Mouse (Mus musculus): ENCODE measurements at regions not wholly inside any gene's neighbourhood (a gene's known extent, or its start where the extent isn't known, plus 50 kb on each side); places are given as distances from the start of the nearest gene placed in this dataset.

DNA sequence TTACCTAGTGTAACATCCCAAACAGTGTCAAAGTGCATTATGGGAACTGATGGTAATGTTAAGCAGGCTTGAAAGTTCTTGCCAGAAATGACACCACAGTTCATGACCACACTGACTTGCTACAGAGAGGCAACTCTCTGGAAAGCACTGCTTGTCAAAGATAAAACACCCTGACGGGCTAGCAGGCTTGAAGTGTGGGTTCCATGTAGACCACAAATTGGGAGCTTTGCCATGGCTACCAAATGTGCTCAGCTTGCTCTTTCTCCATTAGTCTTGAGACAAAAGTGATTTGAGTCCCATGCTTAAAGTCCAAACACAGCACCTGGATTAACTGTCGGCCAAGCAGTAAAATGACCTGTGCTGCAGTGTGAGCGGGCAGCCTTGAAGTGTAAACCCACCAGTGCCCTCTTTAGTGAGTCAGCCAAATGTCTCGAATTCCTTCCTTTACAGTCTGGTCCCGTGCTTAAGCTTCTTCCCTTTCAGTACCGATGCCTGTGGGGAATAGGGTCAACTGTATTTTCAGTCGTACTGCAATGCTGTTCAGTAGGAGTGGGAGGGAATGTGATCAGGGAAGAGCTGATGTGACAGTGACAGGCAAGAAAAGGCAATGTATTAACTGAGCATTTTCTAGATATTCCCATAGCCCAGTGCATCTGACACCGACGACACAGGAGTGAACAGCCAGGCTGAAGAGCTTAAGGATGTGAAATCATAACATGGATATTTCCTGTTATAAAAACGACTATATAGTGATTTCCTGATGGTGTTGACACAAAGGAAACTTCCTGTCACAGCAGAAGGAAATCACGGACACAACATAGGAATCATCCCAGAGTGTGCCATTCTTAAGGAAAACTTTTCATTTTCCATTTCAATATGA lies 600.4 kb upstream of the Nr5a2 start:
- 78% methylated on average over 11 of the region's 11 CpGs for WGBS
- no peak overlapping the region for H3K4me3 ChIP-seq
- no peak for DNase-seq (ENCODE audit: extremely low spot score, low spot score)

GRCm38 (mm10) chr1:137549659-137550058 lies 589.4 kb upstream of the Nr5a2 start:
- 94% methylated on average over 1 of the region's 1 CpGs for WGBS
- Histone ChIP-seq H3K4me1 (peaks cover 10% of the 10 kb centered on the region), H3K27me3 (ENCODE audit: poor library complexity, severe bottlenecking) (no peaks in the 10 kb centered on the region), H3K9me3 (no peaks in the 10 kb centered on the region), H3K36me3 (replicated peaks) (no peaks in the 10 kb centered on the region), H3K4me3 (no peak overlapping the region), H3K27ac (no peak overlapping the region)
- no peak for DNase-seq (ENCODE audit: extremely low spot score, low spot score)

More for the DNA sequence above, 600.4 kb upstream of the Nr5a2 start:
- H3K27me3 ChIP-seq (ENCODE audit: poor library complexity, severe bottlenecking), result no peaks in the 10 kb centered on the region
- no peak overlapping the region for H3K27ac ChIP-seq
- no peaks in the 10 kb centered on the region for H3K9me3 ChIP-seq
- H3K36me3 ChIP-seq (replicated peaks), result no peaks in the 10 kb centered on the region
- no peaks in the 10 kb centered on the region for H3K4me1 ChIP-seq

DNA sequence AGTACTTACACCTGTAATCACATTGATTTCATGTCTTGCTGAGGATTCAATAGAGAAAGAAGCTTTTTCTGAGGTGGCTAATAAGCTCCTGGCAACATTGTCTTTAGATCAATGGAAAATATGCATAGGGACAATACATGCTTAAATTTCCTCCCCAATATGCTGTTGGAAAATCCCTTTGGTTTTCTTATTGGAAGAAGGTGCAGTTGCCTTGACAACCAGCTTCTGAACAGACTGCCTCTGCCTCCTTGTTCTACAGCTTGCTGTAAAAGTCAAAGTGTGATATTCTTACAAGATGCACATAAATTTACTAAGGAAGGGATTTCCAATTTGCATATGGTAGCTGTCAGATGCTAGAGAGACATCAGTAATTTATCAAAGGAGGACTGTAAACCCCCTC lies 585.4 kb upstream of the Nr5a2 start:
- H3K4me1 ChIP-seq, result peaks cover 10% of the 10 kb centered on the region
- no peaks in the 10 kb centered on the region for H3K36me3 ChIP-seq (replicated peaks)
- H3K4me3 ChIP-seq, result no peak overlapping the region
- no peaks in the 10 kb centered on the region for H3K27me3 ChIP-seq (ENCODE audit: poor library complexity, severe bottlenecking)
- no peak for DNase-seq (ENCODE audit: extremely low spot score, low spot score)
- no peak overlapping the region for H3K27ac ChIP-seq
- H3K9me3 ChIP-seq, result no peaks in the 10 kb centered on the region

DNA sequence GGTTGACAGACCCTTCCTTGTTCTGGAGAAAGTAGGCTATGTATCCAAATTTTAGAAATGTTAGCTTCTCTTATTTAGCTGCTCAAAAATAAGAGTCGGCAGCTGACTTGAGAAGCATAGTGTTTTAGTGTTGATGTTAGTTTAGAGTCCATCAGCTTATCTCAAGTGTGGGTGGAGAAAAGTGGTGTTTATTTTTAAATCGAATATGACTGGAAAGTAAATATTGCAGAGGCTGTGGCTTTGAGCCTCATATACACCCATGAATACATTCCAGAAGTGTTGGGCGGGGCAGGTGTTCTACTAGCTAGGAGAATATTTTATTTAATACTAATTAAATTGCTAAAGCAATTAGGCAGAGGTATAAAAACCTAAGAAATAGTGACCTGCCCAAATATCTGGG lies 583.6 kb upstream of the Nr5a2 start:
- Histone ChIP-seq H3K27ac (no peak overlapping the region), H3K36me3 (replicated peaks) (no peaks in the 10 kb centered on the region), H3K4me1 (peaks cover 10% of the 10 kb centered on the region), H3K27me3 (ENCODE audit: poor library complexity, severe bottlenecking) (no peaks in the 10 kb centered on the region), H3K4me3 (no peak overlapping the region), H3K9me3 (no peaks in the 10 kb centered on the region)
- WGBS, result 89% methylated on average over 3 of the region's 3 CpGs
- no peak for DNase-seq (ENCODE audit: extremely low spot score, low spot score)

DNA sequence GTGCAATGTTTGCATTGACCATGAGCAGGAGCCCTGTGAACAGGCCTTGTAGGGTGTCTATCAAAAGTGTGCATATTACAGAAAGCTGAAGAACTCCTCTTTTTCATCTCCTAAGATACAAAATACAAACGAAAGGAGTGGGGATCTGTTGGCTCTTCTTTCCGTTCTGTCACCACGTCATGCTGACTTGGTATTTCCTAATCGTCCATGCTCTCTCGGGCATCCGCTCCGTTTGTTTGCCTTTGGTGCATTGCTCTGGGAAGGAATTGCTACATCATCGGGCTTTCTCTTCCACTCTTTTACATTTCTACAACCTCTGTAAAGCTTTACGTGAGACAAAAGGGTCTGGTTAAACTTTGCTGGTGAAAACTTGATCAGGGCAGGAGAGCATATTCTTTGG lies 581.2 kb upstream of the Nr5a2 start:
- Histone ChIP-seq H3K4me3 (no peak overlapping the region), H3K9me3 (no peaks in the 10 kb centered on the region), H3K36me3 (replicated peaks) (no peaks in the 10 kb centered on the region), H3K27me3 (ENCODE audit: poor library complexity, severe bottlenecking) (no peaks in the 10 kb centered on the region), H3K4me1 (peaks cover 10% of the 10 kb centered on the region), H3K27ac (no peak overlapping the region)
- no peak for DNase-seq (ENCODE audit: extremely low spot score, low spot score)
- 95% methylated on average over 9 of the region's 9 CpGs for WGBS

- Histone ChIP-seq H3K9me3 (no peaks in the 10 kb centered on the region), H3K4me3 (no peak overlapping the region), H3K27me3 (ENCODE audit: poor library complexity, severe bottlenecking) (no peaks in the 10 kb centered on the region), H3K36me3 (replicated peaks) (no peaks in the 10 kb centered on the region), H3K27ac (no peak overlapping the region), H3K4me1 (no peaks in the 10 kb centered on the region)
- no peak for DNase-seq (ENCODE audit: extremely low spot score, low spot score)
- WGBS, result 85% methylated on average over 12 of the region's 12 CpGs
Measured at GRCm38 (mm10) chr1:137539424-137540116, 579.3 kb upstream of the Nr5a2 start.

GRCm38 (mm10) chr1:137514750-137515149 lies 554.5 kb upstream of the Nr5a2 start:
- H3K27ac ChIP-seq, result no peak overlapping the region
- no peaks in the 10 kb centered on the region for H3K27me3 ChIP-seq (ENCODE audit: poor library complexity, severe bottlenecking)
- no peak for DNase-seq (ENCODE audit: extremely low spot score, low spot score)
- H3K4me3 ChIP-seq, result no peak overlapping the region
- no peaks in the 10 kb centered on the region for H3K9me3 ChIP-seq
- 95% methylated on average over 2 of the region's 2 CpGs for WGBS
- no peaks in the 10 kb centered on the region for H3K4me1 ChIP-seq
- H3K36me3 ChIP-seq (replicated peaks), result no peaks in the 10 kb centered on the region

DNA sequence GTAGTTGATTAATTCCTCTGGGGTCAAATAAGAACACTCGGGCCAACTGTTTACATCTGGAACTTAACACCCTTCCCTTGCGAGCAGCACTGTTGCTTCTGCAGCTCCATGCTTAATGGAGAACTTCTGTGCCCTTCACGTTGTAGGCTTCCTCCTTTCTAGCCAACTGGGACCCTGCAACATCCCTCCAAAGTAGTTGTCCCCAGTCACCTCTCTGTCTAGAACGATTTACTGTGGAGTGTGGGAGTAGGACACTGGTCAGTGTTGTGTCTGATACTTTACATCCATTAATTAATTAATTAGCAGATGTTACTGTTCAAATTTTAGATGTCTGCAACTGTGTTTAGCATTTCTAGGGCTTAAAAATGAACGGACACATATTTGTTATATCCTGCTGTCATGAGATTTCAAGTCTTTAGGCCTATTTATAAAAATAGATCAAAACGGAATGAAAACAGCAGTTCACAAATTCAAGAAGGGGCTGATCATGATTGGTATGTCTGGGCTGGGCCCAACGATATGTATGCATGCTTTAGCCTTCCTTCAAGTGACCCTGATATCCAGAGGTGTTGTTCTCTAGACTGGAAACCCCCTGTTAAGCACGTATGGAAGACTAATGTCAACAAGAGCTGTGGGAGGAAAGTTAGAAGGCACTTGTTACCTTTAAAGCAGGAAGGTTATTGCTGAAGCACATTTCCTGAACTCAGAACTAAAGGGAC lies 543.6 kb upstream of the Nr5a2 start:
- Histone ChIP-seq H3K4me1 (no peaks in the 10 kb centered on the region), H3K27ac (no peak overlapping the region), H3K36me3 (replicated peaks) (no peaks in the 10 kb centered on the region), H3K4me3 (no peak overlapping the region), H3K9me3 (no peaks in the 10 kb centered on the region), H3K27me3 (ENCODE audit: poor library complexity, severe bottlenecking) (no peaks in the 10 kb centered on the region)
- WGBS, result 78% methylated on average over 8 of the region's 8 CpGs
- no peak for DNase-seq (ENCODE audit: extremely low spot score, low spot score)

DNA sequence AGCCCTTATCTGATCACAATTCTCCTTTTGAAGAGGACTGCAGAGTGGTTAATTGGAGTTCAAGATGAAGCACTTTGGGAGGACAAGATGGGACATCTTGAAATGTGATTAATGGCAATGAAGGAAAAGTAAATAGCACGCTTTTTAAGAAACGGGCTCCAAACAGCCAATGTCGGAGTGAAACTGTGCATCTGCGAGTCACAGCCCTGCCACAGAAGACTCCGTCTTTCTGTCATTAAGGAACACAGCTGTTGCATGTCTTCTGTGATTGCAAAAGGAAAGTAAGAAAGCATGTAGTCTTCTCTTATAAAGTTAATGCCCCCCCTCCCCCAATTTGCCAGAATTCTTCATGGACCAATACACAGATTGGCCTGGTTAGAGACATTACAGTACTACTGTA lies 528.0 kb upstream of the Nr5a2 start:
- 92% methylated on average over 5 of the region's 5 CpGs for WGBS
- H3K36me3 ChIP-seq (replicated peaks), result no peaks in the 10 kb centered on the region

DNA sequence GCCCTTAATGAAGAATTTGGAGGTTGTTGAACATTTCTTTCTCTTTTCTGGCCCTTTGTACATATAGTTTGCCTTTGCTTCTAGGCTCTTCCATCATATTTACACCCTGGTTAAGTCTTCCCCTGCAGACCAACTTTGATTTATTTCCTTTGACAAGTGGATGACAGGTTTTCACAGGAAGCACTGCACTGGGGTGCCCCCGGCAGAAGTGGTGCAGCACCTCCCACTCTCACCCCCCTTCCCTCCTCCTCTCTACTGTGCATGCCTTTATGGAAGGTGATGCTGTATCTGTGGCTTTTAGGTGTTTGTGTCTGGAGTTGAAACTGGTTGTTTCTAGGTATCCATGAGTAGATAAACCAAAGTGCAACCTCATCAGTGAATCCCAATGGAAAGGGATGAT lies 518.2 kb upstream of the Nr5a2 start:
- H3K27me3 ChIP-seq (ENCODE audit: poor library complexity, severe bottlenecking), result no peaks in the 10 kb centered on the region
- 83% methylated on average over 1 of the region's 1 CpGs for WGBS
- H3K4me1 ChIP-seq, result no peaks in the 10 kb centered on the region
- H3K27ac ChIP-seq, result no peak overlapping the region
- H3K9me3 ChIP-seq, result no peaks in the 10 kb centered on the region
- no peak overlapping the region for H3K4me3 ChIP-seq
- no peaks in the 10 kb centered on the region for H3K36me3 ChIP-seq (replicated peaks)
- no peak for DNase-seq (ENCODE audit: extremely low spot score, low spot score)

More for the DNA sequence above, 528.0 kb upstream of the Nr5a2 start:
- Histone ChIP-seq H3K27me3 (ENCODE audit: poor library complexity, severe bottlenecking) (no peaks in the 10 kb centered on the region), H3K9me3 (no peaks in the 10 kb centered on the region), H3K27ac (no peak overlapping the region), H3K4me3 (no peak overlapping the region), H3K4me1 (no peaks in the 10 kb centered on the region)
- DNase-seq (ENCODE audit: extremely low spot score, low spot score), result no peak

DNA sequence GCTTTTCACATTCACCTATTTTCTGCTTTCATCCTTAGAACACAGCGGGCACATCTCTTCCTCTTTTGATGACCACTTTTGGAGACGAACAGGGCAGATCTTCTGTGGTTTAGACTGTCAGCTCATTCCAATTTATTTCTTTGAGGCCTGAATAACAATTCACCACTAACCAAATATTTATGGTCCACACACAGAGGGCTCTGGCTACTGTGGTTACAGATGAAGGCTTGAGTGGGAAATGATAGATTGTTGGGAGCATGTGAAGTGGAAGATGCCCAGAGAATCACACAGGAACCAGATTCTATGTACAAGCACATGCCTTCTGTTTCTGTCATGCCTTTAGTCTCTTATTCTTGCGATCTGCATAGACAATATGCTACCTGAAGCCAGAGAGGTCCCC lies 517.0 kb upstream of the Nr5a2 start:
- DNase-seq (ENCODE audit: extremely low spot score, low spot score), result no peak
- H3K9me3 ChIP-seq, result no peaks in the 10 kb centered on the region
- H3K27ac ChIP-seq, result no peak overlapping the region
- no peaks in the 10 kb centered on the region for H3K27me3 ChIP-seq (ENCODE audit: poor library complexity, severe bottlenecking)
- no peaks in the 10 kb centered on the region for H3K4me1 ChIP-seq
- H3K4me3 ChIP-seq, result no peak overlapping the region
- no peaks in the 10 kb centered on the region for H3K36me3 ChIP-seq (replicated peaks)
- WGBS, result 83% methylated on average over 3 of the region's 3 CpGs

DNA sequence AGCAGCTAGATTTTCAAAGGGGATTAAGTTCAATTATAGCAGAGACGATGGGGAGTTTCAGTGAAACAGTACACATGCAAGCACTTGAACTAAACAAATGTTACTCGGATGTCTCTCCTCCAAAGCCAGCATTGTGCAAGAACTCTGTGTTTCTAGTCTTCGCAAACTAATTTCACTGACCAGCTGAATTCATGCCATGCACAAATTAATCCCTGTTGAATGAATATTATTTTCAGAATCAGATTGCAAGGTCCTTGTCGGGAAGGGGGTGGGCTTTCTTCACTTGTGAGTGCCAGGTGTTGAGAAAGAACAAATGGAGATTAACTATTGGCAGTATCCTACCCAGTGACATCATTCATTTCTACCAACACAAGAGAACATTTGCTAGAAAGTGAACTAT lies 514.6 kb upstream of the Nr5a2 start:
- Histone ChIP-seq H3K9me3 (no peaks in the 10 kb centered on the region), H3K27ac (no peak overlapping the region), H3K4me3 (no peak overlapping the region), H3K4me1 (no peaks in the 10 kb centered on the region), H3K36me3 (replicated peaks) (no peaks in the 10 kb centered on the region), H3K27me3 (ENCODE audit: poor library complexity, severe bottlenecking) (no peaks in the 10 kb centered on the region)
- 79% methylated on average over 4 of the region's 4 CpGs for WGBS
- DNase-seq (ENCODE audit: extremely low spot score, low spot score), result no peak

Data from forebrain, embryonic 10.5 days (tissue).